8 mouse cellular contexts compared by ENCODE assay signal in genomic region chr8:95204039-95204380, GRCm38 (mm10). TPM values are rescaled to one million over a fixed set of nuclear protein-coding genes. Genes with fewer than 3 reads are reported as not detected.
DNase-seq lines count a peak whose midpoint lies in the region; ATAC-seq lines count a peak whose summit lies in the region.

No protein-coding gene starts in this region.

- peak; percentile 91 for DNase-seq in NIH3T3 (ENCODE audit: low read depth)
- peak; percentile 49 to 73 for DNase-seq in cerebellum, adult 18-20 months
- DNase-seq in forelimb bud, embryonic 11.5 days (ENCODE audit: low read depth, low spot score), result peak; percentile 77
- peak; percentile 38 for DNase-seq in layer of hippocampus, adult 9-11 months
- peak; percentile 73 for DNase-seq in lung, postnatal 36 days
- peak; percentile 82 for DNase-seq in retina, postnatal 7 days (ENCODE audit: low read depth, low spot score)
- peak; percentile 53 for DNase-seq in urinary bladder, adult 2 months (ENCODE audit: low spot score)

- peak; percentile 67 to 91 for ATAC-seq in hematopoietic stem cell, adult 5-6 weeks (replicated peaks in 1 of 2; ENCODE audit: insufficient read depth in 1 of 2, low FRiP score in 2 of 2, low TSS enrichment in 1 of 2, low read depth in 1 of 2, poor library complexity in 2 of 2, severe bottlenecking in 2 of 2)

RNA-seq across cellular contexts. Expression of gene Kifc3, which starts 1.4 kb away (rescaled TPM):
- 0.79 and 2.0 TPM in 2 replicates for total RNA-seq in hematopoietic stem cell, adult 5-6 weeks (2017)
- polyA plus RNA-seq in urinary bladder, adult 2 months (2012; rRNA removed), result 39.1 and 45.2 TPM in 2 replicates

Comparison
In these comparisons a context has a peak if more than half of its experiments do, and no peak if none do; other contexts are left out.
1. Peak in every context shown above with its lines: DNase-seq and ATAC-seq.
2. DNase-seq: peak in every context shown above with its lines; median percentile 91 in NIH3T3; 82 in retina, postnatal 7 days; 77 in forelimb bud, embryonic 11.5 days; 73 in lung, postnatal 36 days; 61 in cerebellum, adult 18-20 months; 53 in urinary bladder, adult 2 months; 38 in layer of hippocampus, adult 9-11 months.